Mouse (Mus musculus) ES-Bruce4 (cell line): Measurements from ENCODE around the gene Sdsl.

Experiments used
- CTCF ChIP-seq: IDR thresholded peaks from one replicate; pipeline ENCODE4 v1.8.1; 2011; ENCODE audit warnings: low read depth, low read length
- POLR2A ChIP-seq: IDR thresholded peaks from one replicate; pipeline ENCODE4 v1.8.1; 2011; ENCODE audit warnings: low read length; ENCODE audit not compliant: insufficient read depth

DNA sequence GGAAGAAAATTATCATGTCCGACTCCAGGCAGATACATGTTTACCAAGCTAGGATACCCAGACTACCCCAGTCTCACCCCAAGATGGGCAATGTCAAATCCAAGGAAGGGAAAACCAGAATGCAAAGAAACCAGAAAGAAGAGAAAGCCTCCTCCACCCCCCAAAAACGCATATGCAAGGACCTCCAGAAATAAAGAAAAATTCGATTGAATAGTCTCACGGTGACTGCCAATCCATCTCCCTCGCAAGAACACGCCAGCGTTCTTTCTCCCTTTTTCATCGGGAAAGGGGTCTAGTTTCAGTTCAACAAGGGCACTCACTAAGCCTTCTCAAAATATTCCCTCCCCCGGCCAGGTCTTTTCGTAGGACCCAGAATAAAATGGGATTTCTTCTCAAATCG is 48.0 kb downstream of the Sdsl start:
- TF ChIP-seq POLR2A: no peak
- no peak for TF ChIP-seq CTCF
